Mouse (Mus musculus) heart, postnatal 0 days (tissue): ENCODE data around the gene Vars. TPM values are rescaled to one million over a fixed set of nuclear protein-coding genes. Genes with fewer than 3 reads are reported as not detected.
A peak's percentile ranks its signal among the peaks of the same experiment; 100 is the strongest.

Source experiments
- ATAC-seq: fragments of 200-750 bp; cut with Nextera tagmentation; 2 replicates; pipeline ENCODE4 v1.8.0; 2017; ENCODE audit warnings: low read depth, moderate number of reproducible peaks, moderate library complexity; ENCODE audit not compliant: insufficient read depth
- DNase-seq: peaks from one replicate; pipeline ENCODE4 v3.0.0-alpha.2; 2016; ENCODE audit warnings: low spot score
- H3K27ac ChIP-seq: fragments of 300-500 bp; sonication (generic); 2 replicates; pipeline ENCODE4 v1.5.1; 2014; ENCODE audit warnings: low read depth, mild to moderate bottlenecking
- H3K27me3 ChIP-seq: fragments of 300-500 bp; sonication (generic); 2 replicates; pipeline ENCODE4 v1.6.1; 2014; ENCODE audit warnings: low read length, mixed read lengths; ENCODE audit not compliant: control insufficient read depth, insufficient read depth
- H3K36me3 ChIP-seq: fragments of 300-500 bp; sonication (generic); replicated peaks from 2 replicates; pipeline ENCODE4 v1.6.1; 2014; ENCODE audit warnings: low read length, mixed read lengths; ENCODE audit not compliant: control insufficient read depth, insufficient read depth
- H3K4me1 ChIP-seq: fragments of 300-500 bp; sonication (generic); 2 replicates; pipeline ENCODE4 v1.6.1; 2014; ENCODE audit warnings: antibody characterized with exemption; ENCODE audit not compliant: control insufficient read depth, insufficient read depth
- H3K4me2 ChIP-seq: fragments of 300-500 bp; sonication (generic); 2 replicates; pipeline ENCODE4 v1.6.1; 2014; ENCODE audit warnings: low read depth, mild to moderate bottlenecking, low read length, moderate library complexity
- H3K4me3 ChIP-seq: fragments of 300-500 bp; sonication (generic); 2 replicates; pipeline ENCODE4 v1.5.1; 2014; ENCODE audit warnings: low read depth, low read length
- H3K9ac ChIP-seq: fragments of 300-500 bp; sonication (generic); replicated peaks from 2 replicates; pipeline ENCODE4 v1.6.1; 2014; ENCODE audit warnings: low read depth, low read length, mixed read lengths
- H3K9me3 ChIP-seq: fragments of 300-500 bp; sonication (generic); replicated peaks from 2 replicates; pipeline ENCODE4 v1.6.1; 2016; ENCODE audit warnings: low read length; ENCODE audit not compliant: control insufficient read depth
- CTCF ChIP-seq: IDR thresholded peaks from 2 replicates; pipeline ENCODE4 v1.5.1; 2016; ENCODE audit warnings: antibody characterized with exemption, control low read depth, low read depth
- EP300 ChIP-seq: IDR thresholded peaks from 2 replicates; pipeline ENCODE4 v1.6.1; 2016; ENCODE audit warnings: antibody characterized with exemption, low read depth
- WGBS: fragments of 180-500 bp; shearing (Covaris S2); extraction: QIAGEN DNeasy Blood & Tissue Kit; methylation state at CpG from one replicate; pipeline ENCODE4 v1.1.7; 2014; 5-methylcytosine and 5-hydroxymethylcytosine counted together
- polyA plus RNA-seq: library from polyadenylated mRNA; unstranded; fragments of >200 nt; fragmentation: Nextera tagmentation; extraction: Ambion mirVana; gene quantifications from 2 replicates; pipeline ENCODE4 v1.2.1, GENCODE M21; 2015
- total RNA-seq: library from RNA; depleted of rRNA; stranded (reverse); fragments of >200 nt; gene quantifications from 2 replicates; pipeline ENCODE4 v1.2.3, GENCODE M21; 2014; ENCODE audit warnings: low replicate concordance

Vars gene
- total and polyA plus RNA-seq, 2 experiments from 2014 or later = 21.7 to 61.5 TPM

DNA sequence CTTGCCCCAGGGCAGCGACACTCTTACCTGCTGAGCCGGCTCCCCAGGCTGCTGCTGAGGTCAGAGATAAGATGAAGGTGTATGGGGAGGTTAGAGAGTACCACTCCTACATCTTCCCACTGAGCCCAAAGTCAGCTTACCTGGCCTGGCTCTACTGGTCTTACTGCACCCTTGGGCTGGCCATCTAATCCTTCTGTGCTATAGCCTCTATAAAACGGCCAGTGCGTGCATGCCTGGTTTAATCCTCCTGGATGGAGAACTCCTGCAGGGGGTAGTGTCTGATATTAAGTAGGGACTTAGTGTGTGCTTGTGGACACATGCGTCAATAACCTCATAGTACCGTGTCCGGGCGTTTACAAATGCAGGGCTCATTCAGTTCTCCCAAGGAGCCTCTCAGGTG is 19.8 kb downstream of the Vars start:
- TF ChIP-seq CTCF (no peak), EP300 (no peak)
- Histone ChIP-seq H3K4me2 (no peak overlapping the region), H3K36me3 (peaks cover 1% of the 10 kb centered on the region; the same call in 1 of the 2 replicates), H3K4me3 (no peak overlapping the region), H3K9me3 (no peaks in the 10 kb centered on the region), H3K9ac (no peak overlapping the region), H3K27me3 (0 out of 2 replicates have a peak, but pooled peaks cover 1% of the 10 kb centered on the region), H3K4me1 (peaks cover 11% of the 10 kb centered on the region), H3K27ac (no peak overlapping the region)
- 81% methylated on average over 8 of the region's 8 CpGs for WGBS
- no peak for ATAC-seq
- DNase-seq = no peak

DNA sequence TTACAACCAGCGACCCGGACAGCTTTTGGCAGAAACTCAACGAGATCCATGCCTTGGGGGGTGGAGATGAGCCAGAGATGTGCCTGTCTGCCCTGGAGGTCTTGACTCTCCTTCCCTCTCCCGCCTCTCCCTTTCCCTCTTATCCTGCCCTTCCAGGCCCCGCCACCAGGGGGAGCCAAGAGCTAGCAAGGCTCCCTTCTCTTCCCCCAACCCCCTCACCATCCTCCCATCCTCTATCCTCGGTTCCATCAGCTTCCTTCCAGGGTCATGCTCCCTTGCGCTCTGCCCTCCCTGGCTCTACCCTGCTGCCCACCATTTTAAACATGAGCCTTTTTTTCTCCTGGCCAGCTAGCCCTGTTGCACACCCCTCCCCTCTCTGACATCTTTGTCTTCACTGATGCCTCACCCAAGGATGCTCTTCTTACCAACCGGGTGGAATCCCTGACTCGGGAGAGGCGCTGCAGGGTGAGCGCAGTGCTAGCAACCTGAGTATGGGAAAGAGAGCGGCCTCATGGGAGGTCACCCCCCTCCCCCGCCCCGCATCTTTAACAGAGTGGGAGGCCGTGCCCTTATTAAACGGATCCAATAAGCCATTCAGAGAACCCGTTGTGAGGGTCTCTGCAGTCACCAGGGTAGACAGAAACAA is 20.5 kb downstream of the Vars start:
- Histone ChIP-seq H3K9ac (no peak overlapping the region), H3K9me3 (no peaks in the 10 kb centered on the region), H3K4me1 (peaks cover 7% of the 10 kb centered on the region), H3K4me2 (peak overlapping the region; percentile 40), H3K4me3 (no peak overlapping the region), H3K36me3 (no peaks in the 10 kb centered on the region), H3K27ac (peak overlapping the region; percentile 88), H3K27me3 (0 out of 2 replicates have a peak, but pooled peaks cover 3% of the 10 kb centered on the region)
- 6% methylated on average over 16 of the region's 17 CpGs for WGBS
- DNase-seq = peak; percentile 76
- peak; percentile 99 for TF ChIP-seq CTCF
- TF ChIP-seq EP300 = no peak; the same call in 1 of the 2 replicates
- peak; percentile 34 for ATAC-seq

DNA sequence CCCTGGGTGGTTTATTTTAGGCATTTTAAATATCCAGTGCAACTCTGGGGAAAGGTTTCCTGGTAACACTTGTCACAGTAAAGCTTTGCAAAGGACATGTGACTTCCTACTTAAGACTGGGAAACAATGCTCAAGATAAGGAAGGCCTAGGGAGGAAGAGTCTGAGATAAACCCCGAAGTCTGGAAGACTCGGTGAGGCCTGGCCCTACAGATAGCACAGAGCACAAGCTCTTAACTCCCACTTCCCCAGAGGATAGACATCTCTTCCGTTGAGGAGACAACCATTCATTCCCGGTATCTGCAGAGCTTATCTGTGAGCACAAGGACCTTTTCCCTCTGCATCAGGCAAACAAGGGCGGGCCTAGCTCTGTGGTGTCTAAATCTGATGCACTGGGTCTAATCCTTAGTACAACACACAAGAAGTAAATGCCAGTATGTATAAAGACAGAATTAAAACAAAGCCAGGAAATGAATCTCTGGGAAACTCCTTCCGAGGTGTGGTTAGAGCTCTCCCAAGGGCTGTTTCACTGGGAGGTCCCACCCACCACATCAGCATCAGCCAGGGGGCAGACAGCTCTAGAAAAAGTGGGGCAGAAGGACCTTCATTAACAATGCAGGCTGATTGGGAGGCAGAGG is 21.2 kb downstream of the Vars start:
- Histone ChIP-seq H3K4me3 (no peak overlapping the region), H3K27ac (peak overlapping the region; percentile 88), H3K9ac (no peak overlapping the region), H3K27me3 (0 out of 2 replicates have a peak, but pooled peaks cover 3% of the 10 kb centered on the region), H3K9me3 (no peaks in the 10 kb centered on the region), H3K36me3 (no peaks in the 10 kb centered on the region), H3K4me2 (peak overlapping the region; percentile 40; the same call in 1 of the 2 replicates), H3K4me1 (no peaks in the 10 kb centered on the region; the same call in 1 of the 2 replicates)
- peak; percentile 78 for ATAC-seq
- DNase-seq = peak; percentile 76
- TF ChIP-seq CTCF = peak; percentile 33
- TF ChIP-seq EP300 = no peak; the same call in 1 of the 2 replicates
- 23% methylated on average over 6 of the region's 6 CpGs for WGBS

DNA sequence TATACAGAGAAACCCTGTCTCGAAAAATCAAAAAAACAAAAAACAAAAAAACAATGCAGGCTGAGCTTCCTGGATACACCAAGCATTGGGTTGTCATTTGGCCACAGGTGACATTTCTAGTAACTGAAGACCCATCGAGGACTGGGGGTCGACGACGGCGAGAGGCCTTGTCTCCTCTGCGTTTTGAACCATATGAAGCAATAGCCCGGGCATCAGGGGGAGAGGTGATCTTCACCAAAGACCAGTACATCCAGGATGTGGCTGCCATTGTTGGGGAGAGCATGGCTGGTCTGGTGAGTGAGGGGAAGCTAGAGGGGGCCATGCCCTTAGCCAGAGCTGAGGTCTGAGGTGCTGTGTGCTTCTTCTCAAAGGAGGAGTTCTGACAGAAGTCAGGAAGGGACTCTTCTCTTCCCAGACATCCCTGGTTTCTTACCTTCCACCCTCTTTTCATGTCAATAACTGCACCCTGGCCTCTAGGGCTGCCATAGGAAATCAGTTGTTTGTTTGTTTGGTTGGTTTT is 21.8 kb downstream of the Vars start:
- ATAC-seq (no peak), DNase-seq (no peak)
- Histone ChIP-seq H3K27ac (peak overlapping the region; percentile 88), H3K4me1 (no peaks in the 10 kb centered on the region; the same call in 1 of the 2 replicates), H3K4me3 (no peak overlapping the region), H3K9me3 (no peaks in the 10 kb centered on the region), H3K4me2 (no peak overlapping the region), H3K36me3 (no peaks in the 10 kb centered on the region), H3K27me3 (0 out of 2 replicates have a peak, but pooled peaks cover 3% of the 10 kb centered on the region), H3K9ac (no peak overlapping the region)
- TF ChIP-seq EP300 (no peak), CTCF (no peak)
- 86% methylated on average over 8 of the region's 8 CpGs for WGBS

DNA sequence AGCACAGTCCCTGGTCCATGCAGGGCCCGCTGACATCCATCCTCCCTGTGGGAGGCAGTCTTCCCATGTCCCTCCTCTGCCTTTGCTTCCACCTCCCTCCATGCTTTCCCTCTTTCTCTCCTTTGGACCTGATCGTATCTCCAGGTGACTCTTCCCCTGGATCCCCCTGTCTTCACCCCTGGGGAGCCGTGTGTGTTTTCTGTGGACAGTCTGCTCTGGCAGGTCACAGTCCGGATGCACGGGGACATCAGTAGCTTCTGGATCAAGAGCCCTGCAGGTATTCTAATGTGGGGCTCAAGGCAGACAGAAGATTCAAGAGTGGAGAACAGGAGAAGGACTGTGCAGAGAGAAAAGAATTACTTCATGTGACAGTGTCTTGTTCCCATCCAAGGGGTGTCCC is 22.4 kb downstream of the Vars start:
- no peaks in the 10 kb centered on the region; the same call in 1 of the 2 replicates for H3K4me1 ChIP-seq

More for the DNA sequence above, 22.4 kb downstream of the Vars start:
- H3K4me3 ChIP-seq = no peak overlapping the region
- TF ChIP-seq CTCF (no peak), EP300 (no peak)
- H3K27me3 ChIP-seq = 0 out of 2 replicates have a peak, but pooled peaks cover 3% of the 10 kb centered on the region
- H3K9ac ChIP-seq = no peak overlapping the region
- WGBS = 82% methylated on average over 5 of the region's 5 CpGs
- no peaks in the 10 kb centered on the region for H3K36me3 ChIP-seq
- H3K4me2 ChIP-seq = no peak overlapping the region
- H3K27ac ChIP-seq = no peak overlapping the region; the same call in 1 of the 2 replicates
- no peak for DNase-seq
- ATAC-seq = no peak
- no peaks in the 10 kb centered on the region for H3K9me3 ChIP-seq
